Mouse (Mus musculus) left cerebral cortex, adult 9 months (tissue): ENCODE measurements around the gene St7.

ENCODE experiments used
- DNase-seq, 2 experiments: peaks; one replicate each; pipeline ENCODE4 v3.0.0; 2022; ENCODE audit warnings: low spot score in 2 of 2

St7 gene

DNA sequence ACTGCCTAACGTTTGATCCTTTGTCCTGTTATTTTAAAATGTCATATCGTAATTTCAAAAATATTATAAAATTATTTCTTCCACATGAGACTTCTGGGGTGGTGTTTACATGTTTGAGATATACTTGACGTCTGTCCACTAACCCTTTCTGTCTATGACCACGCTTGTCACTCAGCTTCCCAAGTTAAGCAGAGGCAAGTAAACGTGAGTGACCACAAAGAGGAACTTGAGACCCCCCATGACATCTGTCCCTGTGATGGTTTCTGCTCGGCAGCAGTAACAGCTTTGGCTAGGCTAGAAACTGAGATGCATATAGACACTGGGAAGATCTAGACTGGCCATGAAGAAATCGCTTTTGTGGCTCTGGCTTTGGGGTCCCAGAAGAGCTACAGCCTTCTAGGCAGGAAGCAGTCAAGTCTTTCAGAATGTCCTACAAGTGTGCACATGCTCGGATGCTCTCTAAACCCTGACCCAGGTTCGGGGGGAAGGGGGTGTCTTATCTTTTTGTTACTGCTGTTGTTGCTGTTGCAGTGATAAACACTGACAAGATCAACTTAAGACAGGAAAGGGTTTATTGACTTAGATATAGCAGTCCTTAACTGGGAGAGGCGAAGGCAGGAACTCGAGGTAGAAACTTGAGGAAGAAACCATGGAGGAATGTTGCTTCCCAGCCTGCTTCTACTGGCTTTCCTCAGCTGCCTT is 254.5 kb downstream of the St7 start:
- DNase-seq: no peak

DNA sequence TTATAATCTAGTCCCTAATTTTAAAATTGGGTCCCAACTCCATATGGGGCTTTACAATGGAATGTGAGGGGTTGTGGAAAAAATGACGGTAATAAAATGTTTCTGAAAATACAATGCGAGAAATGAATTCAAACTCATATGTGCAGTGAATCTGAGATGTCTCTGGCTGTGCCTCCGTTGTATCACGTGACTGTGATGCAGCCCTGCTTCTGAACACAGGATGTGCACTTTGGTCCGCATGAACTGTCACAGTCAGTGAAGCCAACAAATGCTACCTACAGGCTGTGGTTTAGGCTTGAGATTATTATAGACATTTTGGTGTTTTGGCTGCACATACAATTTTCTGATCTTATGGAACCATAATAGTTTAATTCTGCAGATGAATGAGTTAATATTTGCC is 256.4 kb downstream of the St7 start:
- no peak for DNase-seq

DNA sequence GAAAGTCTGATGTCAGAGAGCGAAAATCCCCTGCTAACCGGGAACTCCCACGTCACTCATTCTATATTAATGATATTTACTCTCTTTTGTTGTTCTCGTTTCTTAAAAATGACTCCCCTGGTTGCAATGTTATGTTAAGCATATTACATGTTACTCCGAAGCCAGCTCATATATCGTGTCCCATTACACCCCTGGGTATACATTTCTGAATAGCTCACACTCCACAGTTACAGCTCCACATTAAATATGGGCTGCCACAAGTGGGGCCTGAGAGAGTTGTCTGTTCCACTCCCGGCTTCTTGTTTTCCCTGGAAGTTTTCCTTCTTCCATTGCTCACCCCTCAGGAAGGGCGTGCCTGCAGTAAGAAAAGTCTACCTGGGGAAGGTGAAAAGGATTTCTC is 259.0 kb downstream of the St7 start:
- no peak for DNase-seq

DNA sequence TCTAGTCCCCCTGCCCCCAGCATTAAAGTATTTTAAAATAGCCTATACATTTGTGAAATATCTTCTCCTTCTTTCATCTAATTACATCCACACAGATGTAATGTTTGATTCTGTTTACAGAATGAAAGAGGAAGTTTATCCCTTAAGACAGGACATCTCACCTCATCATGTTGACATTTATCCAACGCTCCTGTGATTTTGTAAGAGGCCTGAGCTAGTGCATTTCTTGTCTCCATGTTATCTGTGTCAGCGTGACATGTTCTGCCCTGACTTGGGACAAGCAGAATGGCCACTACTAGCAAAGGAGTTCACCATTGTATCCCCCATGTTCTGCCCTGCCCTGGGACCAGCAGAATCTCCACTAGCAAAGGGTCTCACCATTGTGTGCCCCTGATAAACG is 270.7 kb downstream of the St7 start:
- DNase-seq: no peak

DNA sequence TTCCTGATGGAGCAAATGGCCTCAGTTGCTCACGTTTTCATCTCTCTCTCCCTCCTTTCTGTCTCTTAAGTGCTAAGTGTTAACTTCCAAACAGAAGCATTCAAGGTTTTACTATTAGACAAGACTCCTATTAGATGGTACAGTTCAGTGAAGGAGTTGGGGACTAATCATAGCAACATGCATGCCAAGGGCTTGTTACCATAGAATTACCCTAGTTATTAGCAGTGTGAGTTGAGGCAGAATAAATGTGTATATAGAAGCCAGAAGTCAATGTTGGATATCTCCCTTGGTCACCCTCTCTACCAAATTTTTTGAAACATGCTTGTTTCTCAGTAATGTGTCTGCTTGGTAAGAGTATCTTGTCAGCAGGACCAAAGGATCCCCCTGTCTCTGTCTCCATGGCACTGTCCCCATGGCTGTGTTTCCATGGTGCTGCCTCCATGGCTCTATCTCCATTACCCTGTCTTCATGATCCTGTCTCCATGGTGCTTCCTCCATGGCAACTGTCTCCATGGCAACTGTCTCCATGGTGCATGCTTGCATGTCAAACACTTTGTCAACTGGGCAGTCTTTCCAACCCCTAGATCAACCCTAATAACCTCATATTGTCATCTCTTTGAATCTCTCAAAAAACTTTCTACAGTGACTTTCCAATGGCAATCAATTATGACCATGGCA is 275.9 kb downstream of the St7 start:
- DNase-seq: no peak

DNA sequence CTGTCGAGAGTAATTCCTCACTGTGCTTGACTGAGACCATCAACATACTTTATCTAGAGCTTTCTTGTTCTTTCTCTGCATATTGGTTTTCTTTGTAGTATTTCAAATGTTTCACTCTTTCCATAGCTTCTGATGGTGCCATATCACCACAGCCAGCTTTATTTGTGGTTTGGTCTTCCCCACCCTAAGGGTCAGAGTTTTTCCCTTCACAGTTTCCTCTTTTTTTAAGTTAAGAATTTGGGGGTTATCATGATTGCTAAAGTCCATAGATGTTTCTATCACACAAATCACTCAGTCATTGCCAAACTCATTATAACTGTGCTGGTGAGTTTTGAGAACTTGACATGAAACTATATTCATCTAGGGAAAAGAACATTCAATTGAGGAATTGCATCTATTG is 277.1 kb downstream of the St7 start:
- no peak for DNase-seq

DNA sequence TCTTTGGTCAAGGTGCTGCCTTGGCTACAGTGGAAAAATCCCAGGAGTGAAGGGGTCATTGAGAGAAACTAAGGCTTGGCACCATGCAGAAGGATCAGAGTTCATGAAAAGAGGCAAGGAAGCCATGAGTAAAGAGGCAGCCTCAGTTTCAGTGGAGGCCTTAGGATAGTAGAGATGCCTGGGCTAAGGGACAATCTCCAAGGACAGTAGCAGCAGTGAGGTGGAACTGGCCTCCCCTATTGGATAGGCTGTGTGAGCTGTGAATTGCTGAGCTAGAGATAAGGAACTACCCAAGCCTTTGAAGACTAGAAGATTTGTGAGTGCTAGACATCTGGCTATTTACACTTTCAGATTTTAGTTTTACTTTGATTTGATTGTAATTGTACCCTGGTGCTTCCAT is 278.7 kb downstream of the St7 start:
- DNase-seq: no peak

DNA sequence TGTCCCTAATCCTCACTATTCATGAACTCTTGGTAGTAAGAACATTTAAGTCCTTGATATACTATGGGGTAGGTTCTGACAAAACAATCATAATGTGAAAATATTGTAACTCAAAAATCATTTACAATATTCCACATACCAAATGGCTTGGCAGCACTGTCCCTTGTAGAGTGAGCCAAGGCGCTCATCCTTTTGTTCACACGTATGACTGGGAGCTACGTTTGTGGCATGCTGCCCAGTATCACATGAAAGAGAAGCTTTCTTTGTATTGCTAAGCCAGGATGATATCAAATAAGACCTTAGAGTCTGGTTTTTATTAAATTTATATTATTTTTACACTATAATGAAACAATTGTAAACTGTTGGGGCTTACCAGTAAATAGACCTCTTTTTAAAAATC is 281.7 kb downstream of the St7 start:
- DNase-seq: peak in 1 of 2 experiments; percentile 13

DNA sequence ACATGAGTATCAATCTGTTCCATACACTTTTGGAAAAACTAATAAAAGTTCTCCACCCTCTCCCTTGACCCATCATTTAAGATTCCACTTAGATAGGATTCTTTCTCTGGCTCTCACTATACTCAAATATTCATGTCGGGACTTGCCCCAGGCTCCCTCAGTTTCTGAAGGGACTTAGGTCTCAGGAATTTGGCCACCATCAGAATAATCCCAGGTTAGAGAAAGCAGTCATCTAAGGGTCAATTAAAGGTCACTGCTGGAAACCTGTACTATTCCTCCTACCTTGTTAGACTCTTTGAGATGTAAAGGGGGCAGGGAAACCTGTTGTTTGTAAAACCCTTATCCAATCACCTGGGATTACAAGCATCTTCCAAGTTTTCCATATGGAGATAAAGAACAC is 284.4 kb downstream of the St7 start:
- no peak for DNase-seq

DNA sequence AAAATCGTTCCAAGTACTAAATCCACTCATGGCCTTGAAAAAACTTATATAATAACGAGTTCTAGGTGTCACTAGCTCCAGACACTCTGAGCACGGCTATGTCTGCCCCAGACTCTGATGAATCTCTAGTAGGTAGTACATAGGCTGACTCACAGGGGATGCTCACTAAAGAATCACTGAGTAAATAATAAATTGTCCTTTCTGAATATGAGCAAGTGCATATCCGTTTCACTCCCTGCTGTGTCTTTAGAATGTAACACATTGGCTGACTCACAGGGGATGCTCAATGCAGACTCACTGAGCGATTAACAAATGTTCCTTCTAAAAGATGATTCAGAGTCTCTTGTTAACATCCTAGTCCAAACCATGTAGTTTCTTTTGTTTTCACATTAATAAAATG is 285.6 kb downstream of the St7 start:
- DNase-seq: peak; percentile 10 to 30

DNA sequence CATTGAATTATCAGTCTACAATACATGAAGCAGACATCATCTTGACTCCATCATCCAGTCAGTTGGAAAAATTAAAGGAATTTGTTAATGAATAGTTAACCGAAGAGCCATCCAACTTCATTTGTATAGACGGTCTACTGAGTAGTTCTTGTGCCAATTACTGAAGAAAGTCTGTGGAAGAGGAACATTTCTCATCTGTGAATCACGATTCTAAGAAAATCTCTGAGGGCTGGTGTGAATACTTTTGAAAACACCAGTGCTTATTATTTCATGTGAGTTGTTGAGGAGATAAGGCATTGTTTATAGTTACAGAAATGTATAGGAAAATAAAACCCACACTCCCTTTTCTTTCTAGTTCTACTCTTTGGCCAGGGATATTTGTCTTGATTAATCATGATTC is 286.1 kb downstream of the St7 start:
- peak in 1 of 2 experiments; percentile 12 for DNase-seq

DNA sequence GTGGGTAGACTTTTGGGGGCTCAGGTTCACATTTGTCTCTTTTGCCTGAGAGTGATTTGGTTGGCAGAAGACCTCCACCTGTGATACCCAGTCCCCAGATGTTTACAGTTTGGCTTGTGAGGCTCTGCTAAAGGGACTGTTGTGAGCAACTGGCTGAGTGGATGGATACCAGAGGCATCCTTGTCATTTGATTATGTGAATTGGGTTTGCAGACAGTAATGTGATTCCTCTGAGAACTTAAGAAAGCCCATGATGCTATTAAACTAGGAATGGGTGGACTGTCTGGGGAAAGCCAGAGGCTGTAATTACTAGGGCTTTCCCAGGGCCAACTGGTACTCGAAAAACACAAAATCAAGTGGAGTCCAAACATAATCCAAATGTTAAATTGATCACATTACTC is 286.6 kb downstream of the St7 start:
- no peak for DNase-seq

DNA sequence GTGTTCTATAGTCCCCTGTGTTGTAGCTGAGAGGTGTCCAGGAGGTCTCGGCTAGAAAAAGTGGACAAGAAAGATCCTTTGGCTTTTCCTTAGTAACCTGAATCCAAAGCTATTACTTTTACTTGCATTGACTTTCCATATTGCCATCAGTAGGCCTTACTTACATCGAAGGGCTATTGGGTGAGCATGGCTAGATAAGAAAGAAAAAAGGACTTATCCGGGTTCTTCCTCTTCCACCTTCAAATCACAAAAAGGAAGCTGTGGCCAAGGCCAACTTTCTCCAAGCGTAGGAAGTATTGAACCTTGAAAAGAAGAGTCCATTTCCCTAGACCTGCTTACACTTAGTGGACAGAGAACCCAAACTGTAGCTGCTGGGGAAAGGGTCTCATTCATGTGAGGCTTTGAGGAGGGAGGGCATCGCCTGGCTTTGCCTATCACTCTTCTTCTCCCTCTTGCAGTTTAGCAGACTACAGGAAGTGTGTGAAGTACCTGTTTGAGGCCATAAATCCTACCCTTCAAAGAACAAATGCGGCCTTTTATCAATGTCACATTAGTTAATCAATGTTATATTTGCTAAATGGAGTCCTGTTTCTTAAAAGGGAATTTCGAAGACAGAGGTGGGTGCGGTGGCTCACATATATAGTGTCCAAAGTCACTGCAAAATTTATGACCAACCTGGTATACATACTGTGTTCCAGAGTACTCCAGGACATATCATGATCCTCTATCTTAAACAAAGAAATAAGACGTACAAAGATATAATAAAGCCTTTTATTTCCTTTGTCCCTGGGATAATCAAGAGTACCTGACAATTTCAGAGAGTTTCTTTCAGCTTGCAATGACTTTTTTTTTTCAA is 297.7 kb downstream of the St7 start:
- DNase-seq: no peak

DNA sequence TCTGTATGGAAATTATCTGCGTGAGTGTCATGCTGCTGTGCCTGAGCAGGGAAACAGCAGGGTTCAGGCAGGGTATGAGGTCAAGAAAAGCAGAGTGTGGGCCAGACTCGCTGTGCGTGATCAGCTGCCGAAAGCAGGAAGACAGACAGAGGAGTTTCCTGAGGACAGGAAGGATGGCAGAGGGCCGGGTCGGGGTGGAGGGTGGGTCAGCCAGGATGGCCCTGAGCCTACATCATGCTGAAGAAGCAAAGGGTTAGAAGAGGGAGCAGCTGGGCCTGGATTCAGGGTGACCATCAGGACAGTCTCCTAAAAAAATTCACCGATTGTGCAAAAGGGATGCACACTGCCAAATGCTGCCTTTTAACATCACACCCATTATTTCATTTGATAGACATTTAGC is 298.9 kb downstream of the St7 start:
- DNase-seq: no peak
